Mouse (Mus musculus) intestine, embryonic 16.5 days (tissue): ENCODE measurements around the gene 4933427D14Rik. TPM values are rescaled to one million over a fixed set of nuclear protein-coding genes. Genes with fewer than 3 reads are reported as not detected.
A peak's percentile ranks its signal among the peaks of the same experiment; 100 is the strongest.

Experiments used
- ATAC-seq: fragments of 200-750 bp; cut with Nextera tagmentation; 2 replicates; pipeline ENCODE4 v1.8.0; 2017; ENCODE audit warnings: moderate TSS enrichment, moderate library complexity
- H3K27ac ChIP-seq: fragments of 300-500 bp; sonication (generic); 2 replicates; pipeline ENCODE4 v1.5.1; 2014; ENCODE audit warnings: mild to moderate bottlenecking, low read length
- H3K27me3 ChIP-seq: fragments of 300-500 bp; sonication (generic); replicated peaks from 2 replicates; pipeline ENCODE4 v1.6.1; 2014; ENCODE audit warnings: low read length, control low read depth, mixed read lengths; ENCODE audit not compliant: control insufficient read depth, insufficient read depth
- H3K36me3 ChIP-seq: fragments of 300-500 bp; sonication (generic); 2 replicates; pipeline ENCODE4 v1.6.1; 2014; ENCODE audit warnings: low read length, control low read depth; ENCODE audit not compliant: control insufficient read depth, insufficient read depth
- H3K4me1 ChIP-seq: fragments of 300-500 bp; sonication (generic); 2 replicates; pipeline ENCODE4 v1.6.1; 2014; ENCODE audit warnings: low read length, control low read depth, mixed read lengths; ENCODE audit not compliant: control insufficient read depth, insufficient read depth
- H3K4me2 ChIP-seq: fragments of 300-500 bp; sonication (generic); 2 replicates; pipeline ENCODE4 v1.6.1; 2014; ENCODE audit warnings: low read depth, low read length, control low read depth
- H3K4me3 ChIP-seq: fragments of 300-500 bp; sonication (generic); 2 replicates; pipeline ENCODE4 v1.5.1; 2014; ENCODE audit warnings: mild to moderate bottlenecking, low read length
- H3K9ac ChIP-seq: fragments of 300-500 bp; sonication (generic); 2 replicates; pipeline ENCODE4 v1.6.1; 2014; ENCODE audit warnings: low read depth, low read length
- H3K9me3 ChIP-seq: fragments of 300-500 bp; sonication (generic); 2 replicates; pipeline ENCODE4 v1.6.1; 2016; ENCODE audit warnings: low read length, control low read depth; ENCODE audit not compliant: control insufficient read depth
- WGBS: fragments of 180-500 bp; shearing (Covaris S2); extraction: QIAGEN DNeasy Blood & Tissue Kit; methylation state at CpG from one replicate; pipeline ENCODE4 v1.1.7; 2014; 5-methylcytosine and 5-hydroxymethylcytosine counted together
- polyA plus RNA-seq: library from polyadenylated mRNA; unstranded; fragments of >200 nt; fragmentation: Nextera tagmentation; extraction: Ambion mirVana; gene quantifications from 2 replicates; pipeline ENCODE4 v1.2.1, GENCODE M21; 2015

Gene 4933427D14Rik
- polyA plus RNA-seq, 1 experiment from 2014 or later, result 9.5 TPM

- no peak overlapping the region for H3K27ac ChIP-seq
- no peak overlapping the region for H3K4me3 ChIP-seq
- no peaks in the 10 kb centered on the region for H3K4me1 ChIP-seq
- no peaks in the 10 kb centered on the region for H3K27me3 ChIP-seq
- 88% methylated on average over 6 of the region's 6 CpGs for WGBS
- H3K36me3 ChIP-seq, result no peaks in the 10 kb centered on the region
- H3K4me2 ChIP-seq, result no peak overlapping the region
- H3K9ac ChIP-seq, result no peak overlapping the region
- ATAC-seq, result no peak
- H3K9me3 ChIP-seq, result no peaks in the 10 kb centered on the region
Observed at GRCm38 (mm10) chr11:72226901-72227300, 19.6 kb upstream of the 4933427D14Rik start.

- Histone ChIP-seq H3K9me3 (no peaks in the 10 kb centered on the region), H3K27ac (no peak overlapping the region), H3K4me2 (no peak overlapping the region), H3K36me3 (no peaks in the 10 kb centered on the region), H3K4me3 (no peak overlapping the region), H3K9ac (no peak overlapping the region), H3K27me3 (no peaks in the 10 kb centered on the region), H3K4me1 (no peaks in the 10 kb centered on the region)
- 71% methylated on average over 10 of the region's 10 CpGs for WGBS
- no peak; the same call in 1 of the 2 replicates for ATAC-seq
Observed at GRCm38 (mm10) chr11:72226020-72226791, 18.9 kb upstream of the 4933427D14Rik start.

DNA sequence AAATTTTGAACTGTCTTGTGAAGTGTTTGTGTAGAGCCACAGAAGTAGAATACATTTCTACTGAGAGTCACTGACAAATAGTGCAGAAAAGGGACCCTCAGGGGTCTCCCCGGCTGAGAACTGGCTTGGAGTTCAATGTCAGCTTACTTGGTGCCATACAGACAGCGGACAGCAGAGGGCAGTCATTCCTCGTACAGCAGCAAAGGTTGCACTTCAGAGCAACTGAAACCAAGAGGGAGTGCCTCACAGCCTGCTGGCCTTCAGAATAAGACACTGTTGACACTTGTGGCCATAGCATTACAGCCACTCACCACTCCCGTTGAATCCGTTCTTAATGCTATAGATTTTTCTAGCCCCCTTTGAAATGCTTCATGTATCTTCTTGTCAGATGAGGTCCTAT, 17.6 kb upstream of the 4933427D14Rik start:
- H3K4me2 ChIP-seq, result no peak overlapping the region
- H3K9ac ChIP-seq, result no peak overlapping the region
- no peaks in the 10 kb centered on the region for H3K27me3 ChIP-seq
- no peak overlapping the region for H3K27ac ChIP-seq
- no peaks in the 10 kb centered on the region for H3K4me1 ChIP-seq
- no peaks in the 10 kb centered on the region for H3K9me3 ChIP-seq
- 10% methylated on average over 5 of the region's 5 CpGs for WGBS
- no peak overlapping the region for H3K4me3 ChIP-seq
- no peaks in the 10 kb centered on the region for H3K36me3 ChIP-seq
- no peak for ATAC-seq

DNA sequence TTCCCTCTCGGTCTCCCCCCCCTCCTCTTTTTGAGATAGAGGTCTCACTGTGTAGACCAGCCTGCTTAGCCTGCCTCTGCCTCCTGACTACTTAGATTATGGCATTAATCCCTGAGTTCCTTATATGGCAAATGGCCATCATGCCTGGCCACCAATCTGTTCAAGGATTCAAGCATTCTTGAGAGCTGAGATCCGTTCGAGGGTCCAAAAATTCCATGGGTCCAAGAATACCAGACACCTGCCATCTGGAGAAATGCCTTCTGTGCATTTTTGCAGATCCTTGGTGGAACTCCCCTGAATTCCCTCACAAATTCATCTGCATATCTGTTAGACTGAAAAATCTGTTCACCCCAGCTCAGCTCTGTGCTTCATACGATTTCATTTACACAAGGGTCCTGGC, 16.2 kb upstream of the 4933427D14Rik start:
- Histone ChIP-seq H3K4me2 (no peak overlapping the region), H3K36me3 (no peaks in the 10 kb centered on the region), H3K27me3 (no peaks in the 10 kb centered on the region), H3K4me3 (no peak overlapping the region), H3K27ac (no peak overlapping the region), H3K4me1 (no peaks in the 10 kb centered on the region), H3K9me3 (no peaks in the 10 kb centered on the region), H3K9ac (no peak overlapping the region)
- ATAC-seq, result no peak
- WGBS, result 81% methylated on average over 4 of the region's 4 CpGs

- Histone ChIP-seq H3K27me3 (no peaks in the 10 kb centered on the region), H3K36me3 (no peaks in the 10 kb centered on the region), H3K9ac (no peak overlapping the region), H3K9me3 (no peaks in the 10 kb centered on the region), H3K4me1 (no peaks in the 10 kb centered on the region), H3K27ac (no peak overlapping the region), H3K4me3 (no peak overlapping the region), H3K4me2 (no peak overlapping the region)
- ATAC-seq, result peak; percentile 18; the same call in 1 of the 2 replicates
- 18% methylated on average over 6 of the region's 6 CpGs for WGBS
Observed at GRCm38 (mm10) chr11:72221278-72221677, 14.0 kb upstream of the 4933427D14Rik start.

GRCm38 (mm10) chr11:72217116-72217515, 9.9 kb upstream of the 4933427D14Rik start:
- no peak overlapping the region for H3K27ac ChIP-seq
- no peaks in the 10 kb centered on the region for H3K36me3 ChIP-seq
- H3K9me3 ChIP-seq, result no peaks in the 10 kb centered on the region
- no peak overlapping the region for H3K4me3 ChIP-seq
- WGBS, result 79% methylated on average over 5 of the region's 5 CpGs
- no peak overlapping the region for H3K4me2 ChIP-seq
- H3K4me1 ChIP-seq, result no peaks in the 10 kb centered on the region
- H3K27me3 ChIP-seq, result no peaks in the 10 kb centered on the region
- H3K9ac ChIP-seq, result no peak overlapping the region
- no peak for ATAC-seq

DNA sequence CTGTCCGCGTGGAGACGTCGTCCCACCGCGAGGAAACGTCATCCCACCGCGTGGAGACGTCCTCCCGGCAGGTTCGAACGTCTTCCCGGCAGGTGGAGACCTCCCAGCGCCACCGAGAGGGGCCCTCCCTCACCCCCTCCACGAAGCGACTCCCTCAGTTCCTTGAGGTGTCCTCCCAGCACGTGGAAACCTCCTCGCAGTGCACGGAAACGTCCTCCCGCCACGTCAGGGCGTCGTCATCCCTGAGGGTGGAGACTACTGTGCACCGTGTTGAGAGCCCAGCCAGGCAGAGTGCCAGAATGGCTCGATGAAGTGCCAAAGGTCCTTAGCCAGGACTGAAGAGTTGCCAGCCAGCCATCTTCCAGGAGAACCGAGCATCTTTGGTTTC, 8.1 kb upstream of the 4933427D14Rik start, which contains the start of gene Med31:
Med31 (minus strand) TSS at position 183 of the 388 bp plus-strand sequence.
- H3K4me2 ChIP-seq, result peak within 1 kb of the TSS; percentile 98
- H3K27me3 ChIP-seq, result no peaks in the 10 kb centered on the region
- H3K9me3 ChIP-seq, result no peaks in the 10 kb centered on the region
- no peaks in the 10 kb centered on the region for H3K4me1 ChIP-seq
- H3K9ac ChIP-seq, result peak within 1 kb of the TSS; percentile 84
- H3K4me3 ChIP-seq, result peak within 1 kb of the TSS; percentile 62
- WGBS, result 1% methylated on average over 29 of the region's 29 CpGs
- H3K36me3 ChIP-seq, result peaks cover 7% of the 10 kb centered on the region; the same call in 1 of the 2 replicates
- peak; percentile 90 for ATAC-seq
- H3K27ac ChIP-seq, result peak within 1 kb of the TSS; percentile 74

DNA sequence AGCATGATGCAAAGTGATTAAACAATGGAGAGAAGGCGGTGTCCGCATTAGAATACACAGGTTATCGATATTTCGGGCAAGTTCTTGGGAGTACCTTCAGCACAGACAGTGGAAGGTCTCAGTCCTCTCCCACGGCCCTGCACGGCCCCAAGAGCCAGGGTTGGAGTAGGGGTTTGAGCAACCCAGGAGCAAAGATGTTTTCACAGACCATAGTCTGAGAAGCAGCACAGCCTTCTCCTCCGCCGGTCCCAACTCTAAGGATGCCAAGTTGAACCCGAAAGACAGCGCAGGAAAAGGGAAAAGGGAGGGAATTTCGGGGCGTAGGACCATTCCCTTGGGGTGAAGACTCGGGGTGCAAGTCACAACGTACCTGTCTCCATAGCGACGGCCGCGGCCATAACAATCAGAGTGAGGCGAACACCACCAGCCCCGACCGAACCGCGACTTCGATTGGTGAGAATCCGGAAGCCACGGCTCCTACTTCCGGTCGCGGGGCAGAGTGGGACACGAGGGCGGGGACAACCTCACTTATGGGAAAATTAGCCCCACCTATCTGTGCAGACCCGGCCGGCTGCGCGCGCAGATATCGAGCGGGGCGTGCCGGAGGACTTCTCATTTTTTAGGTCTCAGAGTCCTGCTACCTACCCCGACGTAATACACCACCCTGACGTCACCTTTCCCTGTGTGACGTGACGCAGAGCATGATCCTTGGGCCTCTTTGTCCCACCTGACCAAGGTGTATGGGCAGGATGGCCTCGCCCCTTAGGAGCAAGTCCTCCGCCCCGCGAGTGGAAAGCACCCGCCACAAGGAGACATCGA, 7.5 kb upstream of the 4933427D14Rik start:
- H3K4me1 ChIP-seq, result no peaks in the 10 kb centered on the region
- peak; percentile 97 for ATAC-seq
- under 1% methylated on average over 51 of the region's 51 CpGs for whole genome bisulfite sequencing
- H3K9ac ChIP-seq, result peak overlapping the region; percentile 84
- no peaks in the 10 kb centered on the region for H3K9me3 ChIP-seq
- H3K27me3 ChIP-seq, result no peaks in the 10 kb centered on the region
- H3K4me2 ChIP-seq, result peak overlapping the region; percentile 98
- peaks cover 9% of the 10 kb centered on the region; the same call in 1 of the 2 replicates for H3K36me3 ChIP-seq
- peak overlapping the region; percentile 74 for H3K27ac ChIP-seq
- H3K4me3 ChIP-seq, result peak overlapping the region; percentile 62

GRCm38 (mm10) chr11:72207834-72208377, 647 bp upstream of the 4933427D14Rik start:
- peak overlapping the region; percentile 93 for H3K4me2 ChIP-seq
- H3K27ac ChIP-seq, result peak overlapping the region; percentile 71
- peak overlapping the region; percentile 89 for H3K4me3 ChIP-seq
- peak; percentile 27 for ATAC-seq
- peaks cover 9% of the 10 kb centered on the region; the same call in 1 of the 2 replicates for H3K36me3 ChIP-seq
- H3K9me3 ChIP-seq, result no peaks in the 10 kb centered on the region
- H3K4me1 ChIP-seq, result peaks cover 12% of the 10 kb centered on the region
- no peaks in the 10 kb centered on the region for H3K27me3 ChIP-seq
- peak overlapping the region; percentile 78 for H3K9ac ChIP-seq
- 9% methylated on average over 17 of the region's 17 CpGs for WGBS
